Mouse (Mus musculus) fat pad, adult 2 months (tissue): Measurements from ENCODE around the gene Mrln.
"Not testable (repeated sequence)": the region's sequence is repeated elsewhere in the genome, so short reads cannot be mapped to it uniquely, and the experiment has no call there.

Experiments
- DNase-seq: peaks from one replicate; pipeline ENCODE4 v3.0.0-alpha.2; 2011; ENCODE audit warnings: low read depth, low spot score; ENCODE audit errors: extremely low read depth

The Mrln gene

DNA sequence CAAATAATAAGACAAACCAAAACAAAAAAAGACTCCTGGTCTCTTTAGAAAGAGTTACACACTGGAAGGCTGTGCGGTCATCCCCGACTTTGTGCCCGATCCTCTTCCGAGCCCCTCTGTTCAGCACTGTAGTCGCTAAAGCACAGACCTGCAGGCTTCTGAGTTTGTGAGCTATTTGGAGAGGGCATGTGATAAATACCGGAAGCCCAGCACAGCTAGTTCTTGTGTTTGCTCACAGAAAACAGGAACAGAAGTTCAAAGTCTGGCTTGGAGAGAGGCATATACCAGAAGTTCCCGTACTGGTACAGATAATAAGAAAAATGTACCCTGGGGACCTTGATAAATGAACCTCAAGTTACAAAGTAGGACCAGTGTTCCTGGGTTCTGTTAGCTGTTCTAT, 9.2 kb upstream of the Mrln start:
- DNase-seq = no peak

DNA sequence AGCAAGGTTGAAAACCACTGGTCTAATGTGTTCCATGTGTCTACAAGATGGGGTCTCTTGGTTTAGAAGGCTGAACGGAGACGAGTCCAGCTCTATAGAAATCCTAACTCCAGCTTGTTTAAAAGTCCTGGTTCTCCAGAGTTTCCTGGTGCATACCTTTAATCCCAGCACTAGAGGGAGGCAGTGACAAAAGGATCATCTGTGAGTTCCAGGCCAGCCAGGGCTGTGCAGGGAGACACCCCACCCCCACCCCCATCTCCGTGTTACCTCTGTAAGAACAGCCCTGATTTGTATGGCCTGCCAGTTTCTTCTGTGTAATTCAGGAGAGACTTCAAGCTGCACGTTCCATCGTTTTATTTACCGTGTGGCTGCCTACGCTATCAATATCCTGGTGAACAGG, 8.7 kb upstream of the Mrln start:
- DNase-seq = no peak

DNA sequence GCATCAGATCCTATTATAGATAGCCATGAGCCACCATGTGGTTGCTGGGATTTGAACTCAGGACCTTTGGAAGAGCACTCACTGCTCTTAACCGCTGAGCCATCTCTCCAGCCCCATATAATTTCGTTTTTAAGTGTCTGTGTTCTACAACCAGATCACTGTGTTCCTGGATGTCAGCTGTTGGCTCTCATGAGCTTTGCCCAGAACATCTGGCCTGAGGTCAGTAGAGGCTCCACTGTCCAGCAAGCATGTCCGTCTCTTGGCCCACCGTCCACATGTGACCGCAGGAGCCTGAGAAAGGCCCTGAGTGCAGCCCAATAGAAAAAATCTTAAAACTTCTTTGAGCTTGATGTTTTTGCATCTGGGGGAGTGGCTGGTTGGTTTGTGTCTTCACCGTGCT, 7.8 kb upstream of the Mrln start:
- no peak for DNase-seq

DNA sequence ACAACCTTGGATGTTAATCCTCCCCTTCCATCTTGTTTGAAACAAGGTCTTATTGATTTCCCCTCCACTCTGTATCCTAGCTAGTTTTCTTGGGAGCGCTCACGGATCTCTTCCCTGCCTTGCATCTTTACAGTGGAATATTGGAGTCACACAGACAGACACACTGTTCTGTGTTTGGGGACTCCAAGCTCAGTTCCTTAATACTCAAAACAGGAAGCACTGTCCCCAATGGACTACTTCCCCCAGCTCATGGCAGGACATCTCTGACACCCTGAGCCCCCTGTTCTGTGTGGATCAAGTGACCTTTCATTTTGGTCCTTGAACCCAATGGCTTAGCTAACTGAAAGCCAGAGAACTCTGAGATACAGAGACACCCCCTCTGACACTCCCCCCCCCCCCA, 6.9 kb upstream of the Mrln start:
- no peak for DNase-seq

DNA sequence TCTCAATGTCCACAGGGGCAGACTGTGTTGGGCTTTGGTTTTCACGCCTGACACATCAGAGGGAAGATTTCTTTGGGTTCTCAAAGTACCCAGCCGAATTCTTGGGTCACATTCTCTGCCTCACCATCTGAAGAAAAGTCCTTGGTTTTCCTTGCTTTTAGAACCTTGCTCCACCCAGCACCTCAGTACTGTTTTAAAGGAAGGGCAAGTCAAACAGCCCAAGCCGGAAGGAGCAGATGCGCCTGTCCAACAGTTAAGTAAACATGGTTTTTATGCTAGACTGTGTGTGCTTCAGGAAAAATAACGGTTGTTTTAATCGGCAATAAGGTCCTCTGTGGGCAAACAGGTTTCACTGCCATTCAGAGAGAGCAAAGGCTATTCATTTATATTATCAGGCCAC, 6.5 kb upstream of the Mrln start:
- DNase-seq = no peak

DNA sequence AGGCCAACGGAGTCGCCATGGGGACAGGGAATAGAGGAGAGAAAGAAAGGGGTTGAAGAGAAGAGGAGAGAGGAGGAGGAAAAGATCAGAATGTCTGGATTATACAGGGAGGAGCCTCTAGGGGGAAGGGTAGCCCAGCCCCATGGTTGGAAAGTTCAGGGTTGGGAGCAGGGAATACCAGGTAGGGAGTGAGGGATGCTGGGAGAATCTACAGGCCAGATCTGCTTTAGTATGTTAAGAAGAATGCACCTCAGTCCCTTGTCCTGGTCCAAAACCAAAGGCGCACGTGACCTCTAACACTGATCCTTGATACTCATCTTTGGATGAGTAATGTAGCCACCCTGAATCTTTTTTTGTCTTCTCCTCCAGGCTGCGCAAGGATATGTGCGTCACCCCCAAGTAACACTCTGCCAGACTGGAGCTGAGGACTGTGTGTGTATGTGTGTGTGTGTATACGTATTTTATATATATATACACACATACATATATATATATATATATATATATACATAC, 5.5 kb upstream of the Mrln start:
- DNase-seq = no peak

DNA sequence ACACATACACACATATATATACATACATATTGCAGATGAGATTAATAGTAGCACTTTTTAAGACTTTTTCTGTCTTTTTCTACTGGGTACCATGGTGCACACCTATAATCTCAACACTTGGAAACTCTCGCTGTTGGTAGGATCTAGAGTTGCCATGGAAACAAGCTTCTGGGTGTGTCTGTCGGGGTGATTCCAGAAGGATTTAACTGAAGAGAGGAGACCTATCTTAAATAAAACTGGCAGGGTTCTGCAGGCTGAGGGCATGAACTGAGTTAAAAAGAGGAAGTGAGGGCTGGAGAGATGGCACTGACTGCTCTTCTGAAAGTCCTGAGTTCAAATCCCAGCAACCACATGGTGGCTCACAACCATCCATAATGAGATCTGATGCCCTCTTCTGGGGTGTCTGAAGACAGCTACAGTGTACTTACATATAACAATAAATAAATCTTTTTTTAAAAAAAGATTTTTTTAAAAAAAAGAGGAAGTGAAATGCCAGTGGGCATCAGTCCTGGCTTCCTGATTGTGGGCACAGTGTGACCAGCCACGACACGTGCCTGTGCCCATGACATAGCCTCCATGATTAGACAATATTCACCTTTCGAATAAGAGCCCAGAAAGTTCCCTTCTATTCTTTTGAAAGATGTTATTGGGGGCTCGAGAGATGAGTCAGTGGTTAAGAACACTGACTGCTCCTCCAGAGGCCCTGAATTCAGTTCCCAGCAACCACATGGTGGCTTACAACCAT, 4.8 kb upstream of the Mrln start:
- no peak for DNase-seq

DNA sequence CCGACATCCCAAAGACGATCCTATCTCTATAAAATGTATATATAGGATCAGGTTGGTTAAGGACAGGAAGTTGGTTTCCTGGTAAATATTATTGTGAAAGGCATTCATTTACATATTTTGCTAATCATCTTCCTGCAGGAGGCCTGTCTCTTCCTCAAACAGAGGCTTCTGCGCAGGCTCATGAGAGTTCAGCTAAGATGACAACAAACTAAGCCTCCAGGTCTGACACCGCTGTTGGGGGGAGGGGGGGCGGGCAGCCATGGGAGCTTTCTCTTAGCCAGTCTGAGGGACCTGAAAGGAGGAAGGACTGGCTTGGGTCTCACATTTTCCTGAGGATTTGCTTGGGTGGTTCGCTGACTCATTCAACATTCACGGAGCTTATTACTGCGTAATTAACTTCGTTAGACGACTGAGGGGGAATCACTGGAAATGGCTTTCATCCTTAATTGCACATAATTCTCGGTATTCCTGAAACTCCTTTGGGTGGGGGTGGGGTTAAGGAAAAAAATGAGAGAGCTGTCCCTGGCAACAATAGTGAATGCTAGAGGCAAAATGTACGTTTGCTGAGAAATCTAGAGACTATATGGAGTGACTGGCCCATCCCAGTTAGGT, 3.5 kb upstream of the Mrln start:
- no peak for DNase-seq

DNA sequence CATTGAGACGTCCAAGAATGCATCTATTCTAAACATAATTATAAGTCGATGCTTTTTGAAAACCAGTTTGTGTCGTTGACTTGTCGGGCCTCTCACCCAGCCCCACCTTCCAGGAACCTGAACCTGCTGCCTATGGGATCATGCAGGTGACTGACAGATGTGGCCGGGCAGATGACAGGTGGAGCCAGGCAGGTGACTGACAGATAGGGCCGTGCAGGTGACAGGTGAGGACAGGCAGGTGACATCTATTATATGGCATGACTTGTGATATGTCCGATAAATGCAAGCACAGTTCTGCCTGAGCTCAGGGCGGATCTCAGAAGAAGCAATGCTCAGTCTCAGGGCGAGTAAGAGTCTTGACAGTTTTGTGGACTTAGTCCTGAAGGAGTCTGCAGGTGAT, 6.8 kb downstream of the Mrln start:
- DNase-seq = no peak

DNA sequence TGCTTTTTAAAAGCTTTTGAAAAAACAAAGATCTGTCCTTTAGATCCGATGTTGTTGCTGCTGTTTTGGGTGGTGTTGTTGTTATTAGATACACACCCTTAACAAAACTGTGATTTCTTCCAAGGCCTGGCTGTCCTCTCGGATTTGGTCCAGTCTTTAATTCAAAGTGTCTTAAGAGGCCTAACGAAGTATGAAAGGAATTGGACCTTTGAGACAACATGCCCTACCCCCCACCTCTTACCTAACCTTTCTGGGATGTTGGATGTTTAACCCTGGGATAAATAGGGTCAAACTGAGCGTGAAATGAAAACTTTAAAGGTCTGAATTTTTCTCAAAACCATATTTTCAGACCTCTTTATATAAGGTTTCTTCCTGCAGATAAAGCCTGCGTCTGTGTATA, 16.5 kb downstream of the Mrln start:
- DNase-seq = no peak

DNA sequence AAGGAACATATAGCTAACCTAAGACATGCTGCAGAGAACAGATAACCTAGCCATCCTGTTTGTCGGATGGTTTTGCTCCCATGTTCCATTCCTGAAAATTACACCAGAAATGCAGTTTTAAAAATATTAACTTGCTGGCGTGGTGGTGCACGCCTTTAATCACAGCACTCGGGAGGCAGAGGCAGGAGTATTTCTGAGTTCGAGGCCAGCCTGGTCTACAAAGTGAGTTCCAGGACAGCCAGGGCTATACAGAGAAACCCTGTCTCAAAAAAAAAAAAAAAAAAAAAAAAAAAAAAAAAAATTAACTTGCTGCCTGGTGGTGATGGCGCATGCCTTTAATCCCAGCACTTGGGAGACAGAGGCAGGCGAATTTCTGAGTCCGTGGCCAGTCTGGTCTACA, 17.8 kb downstream of the Mrln start:
- not testable (repeated sequence) for DNase-seq

DNA sequence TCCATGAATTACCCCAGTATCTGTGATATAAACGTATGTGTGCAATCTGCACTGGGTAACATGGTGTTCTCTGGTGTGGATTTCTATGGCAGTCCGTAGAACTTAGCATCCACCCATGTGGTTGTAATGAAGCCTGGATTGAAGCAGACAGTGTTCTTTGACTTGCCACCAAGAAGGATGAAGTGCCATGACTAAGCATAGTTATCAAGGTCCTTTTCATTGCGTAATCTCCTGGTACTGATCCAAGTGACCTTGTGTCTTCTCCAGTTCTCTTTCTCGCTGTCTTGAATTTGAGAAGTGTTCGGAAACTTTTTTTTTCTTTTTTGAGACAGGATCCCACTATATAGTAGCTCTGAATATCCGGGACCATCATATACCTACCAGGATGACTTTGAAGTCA, 20.1 kb downstream of the Mrln start:
- DNase-seq = no peak

DNA sequence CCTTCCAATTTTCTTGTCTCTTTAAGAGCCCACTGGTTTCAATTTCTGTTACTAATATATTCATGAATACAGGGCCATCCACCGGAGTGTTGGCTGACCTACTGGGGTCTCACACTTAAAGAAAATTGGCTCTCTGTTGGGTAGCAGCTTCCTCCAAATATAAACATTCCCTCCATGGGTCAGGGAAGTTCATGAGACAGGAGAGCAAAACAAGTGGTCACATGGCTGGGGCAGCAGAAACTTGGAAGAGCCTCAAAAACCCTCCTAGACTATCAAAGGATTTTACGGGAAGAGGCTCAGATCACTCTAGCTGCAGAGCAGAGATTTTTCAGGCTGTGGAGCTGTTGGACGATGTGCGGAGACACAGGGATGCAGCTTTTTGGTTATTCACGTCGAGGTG, 21.3 kb downstream of the Mrln start:
- no peak for DNase-seq

DNA sequence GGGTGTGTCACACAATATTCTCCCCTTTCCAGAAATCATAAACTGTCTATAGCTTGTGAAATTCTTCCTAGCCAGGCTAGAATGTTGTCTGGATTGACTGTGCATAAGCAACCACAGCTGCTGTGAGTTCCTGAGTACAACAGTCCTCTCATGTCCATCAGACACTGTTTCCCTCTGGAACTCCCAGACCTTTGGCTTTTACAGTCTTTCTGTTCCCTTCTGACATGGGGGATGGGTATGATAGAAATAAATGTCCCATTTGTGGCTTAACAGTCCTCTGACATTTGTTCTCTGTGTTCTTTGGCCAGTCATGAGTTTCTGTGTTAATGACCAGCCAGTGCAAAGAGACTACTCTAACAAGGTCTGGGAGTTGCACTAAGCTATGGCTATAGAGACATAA, 22.1 kb downstream of the Mrln start:
- DNase-seq = no peak

DNA sequence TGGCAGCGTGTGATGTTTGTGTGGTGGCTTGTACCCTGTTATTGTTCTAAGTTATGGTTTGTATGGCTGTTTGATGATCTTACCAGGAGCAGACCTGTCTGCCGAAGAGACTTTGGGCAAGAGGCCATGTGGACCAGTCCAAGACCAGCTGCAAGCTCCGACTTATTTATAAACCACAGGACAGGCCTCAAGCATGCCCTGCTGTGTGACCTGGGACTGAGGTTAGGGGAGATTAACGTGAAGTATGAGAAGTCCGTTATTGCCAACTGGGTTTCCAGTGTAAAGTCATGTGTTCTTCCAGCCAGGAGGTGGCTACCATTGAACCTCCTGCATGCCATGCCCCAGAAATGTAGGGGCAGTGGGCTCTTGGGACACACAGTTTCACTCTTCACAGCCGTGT, 25.9 kb downstream of the Mrln start:
- peak; percentile 40 for DNase-seq

DNA sequence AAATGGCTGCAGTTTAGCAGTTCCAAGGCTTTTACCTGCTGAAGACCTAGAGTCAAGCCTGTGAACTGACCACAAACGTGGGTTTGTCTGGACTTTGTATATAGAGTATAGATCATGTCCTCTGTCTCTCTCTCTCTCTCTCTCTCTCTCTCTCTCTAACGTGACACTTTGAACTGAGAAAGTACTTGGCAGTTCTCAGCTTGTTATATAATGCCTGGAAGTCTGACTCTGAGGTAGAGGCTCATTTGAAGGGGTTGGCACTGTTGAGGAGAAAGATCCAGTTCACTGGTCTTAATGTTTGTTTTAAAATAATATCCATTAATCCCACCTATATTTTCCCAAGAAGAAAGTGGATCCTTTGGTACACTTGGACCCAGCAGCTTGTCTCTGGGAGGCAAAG, 33.5 kb downstream of the Mrln start:
- DNase-seq = no peak

DNA sequence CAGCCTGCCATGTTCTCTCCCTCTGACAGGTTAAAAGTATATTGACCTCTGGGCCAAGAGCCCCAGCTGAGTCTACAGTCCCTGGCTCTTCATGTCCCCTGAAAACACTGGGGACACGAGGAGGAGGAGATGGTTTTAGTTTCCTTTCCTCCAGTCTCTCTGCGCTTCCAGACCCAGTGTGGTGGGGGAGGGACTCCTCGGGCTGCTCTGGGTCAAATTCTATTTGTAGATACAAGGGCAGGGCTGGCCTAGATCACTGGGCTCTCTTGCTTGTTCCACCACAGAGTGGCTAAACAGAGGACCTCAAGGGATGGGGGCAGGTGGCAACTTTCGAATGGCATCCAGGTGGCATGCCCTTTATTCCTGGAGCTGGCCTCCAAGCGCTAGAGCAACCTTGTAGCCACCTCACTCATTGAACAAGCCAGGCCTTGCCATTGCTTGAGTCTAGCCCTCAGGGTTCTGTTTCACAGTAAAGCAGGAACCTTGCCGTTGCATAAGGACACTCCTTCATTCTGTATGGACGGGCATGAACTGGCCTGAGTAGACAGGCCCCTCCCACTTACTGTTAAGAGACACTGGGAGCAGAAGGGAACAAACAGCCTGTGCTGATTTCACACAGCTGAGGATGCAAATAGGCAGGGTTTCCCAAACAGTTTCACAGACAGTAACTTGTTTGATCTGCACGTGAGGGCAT, 38.4 kb downstream of the Mrln start:
- DNase-seq = peak; percentile 92

DNA sequence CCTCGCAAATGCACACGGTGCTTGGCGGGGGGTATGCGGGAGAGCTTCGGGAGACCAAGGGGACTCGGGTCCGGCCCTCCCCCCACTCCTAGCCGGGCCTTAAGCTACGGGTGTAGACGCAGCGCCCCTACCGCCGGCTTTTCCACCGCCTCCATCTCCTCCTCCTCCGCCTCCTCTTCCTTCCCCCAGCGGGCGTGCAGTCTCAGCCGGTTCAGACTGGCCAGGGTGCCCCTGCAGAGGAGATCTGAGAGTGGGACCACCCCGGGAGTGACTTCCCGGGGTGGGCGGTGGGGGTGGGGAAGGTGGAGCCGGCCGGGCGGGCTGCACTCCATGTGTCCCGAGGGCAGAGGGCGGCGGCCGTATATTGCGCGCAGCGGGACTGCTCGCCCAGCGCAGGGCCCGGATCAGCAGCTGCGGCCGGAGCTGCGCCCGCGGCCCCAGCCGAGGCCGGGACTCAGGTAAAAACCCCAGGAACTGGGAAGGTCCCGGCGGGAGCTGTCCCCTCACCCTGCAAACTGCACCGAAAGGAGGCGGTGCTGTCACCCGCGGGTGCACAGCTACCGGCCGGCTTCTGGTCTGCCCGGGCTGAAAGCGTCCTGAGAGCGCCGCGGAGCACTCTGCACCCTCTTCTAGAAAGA, 40.6 kb downstream of the Mrln start, which contains the start of gene Slc16a9:
TSS of gene Slc16a9 (plus strand) at position 180 of the 638 bp plus-strand sequence.
- no peak for DNase-seq

DNA sequence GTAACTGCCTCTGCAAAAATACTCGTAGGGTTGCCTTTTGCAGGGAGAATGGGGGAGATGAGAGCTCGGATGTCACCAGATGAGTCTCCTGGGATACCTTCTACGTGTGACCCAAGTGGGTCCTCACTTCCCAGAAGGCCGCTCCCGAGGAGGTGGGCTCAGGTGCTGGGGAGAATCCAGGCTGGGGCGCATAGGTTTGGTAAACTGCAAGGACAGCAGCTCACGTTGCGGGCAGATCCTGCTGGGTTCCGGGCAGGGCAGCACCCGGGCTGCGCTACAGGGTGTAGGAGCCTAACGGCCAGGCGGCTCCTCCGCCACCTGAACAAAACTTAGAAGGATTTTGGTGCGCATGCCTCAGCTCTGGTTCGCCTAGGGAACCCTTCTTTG, 41.1 kb downstream of the Mrln start:
- DNase-seq = no peak

DNA sequence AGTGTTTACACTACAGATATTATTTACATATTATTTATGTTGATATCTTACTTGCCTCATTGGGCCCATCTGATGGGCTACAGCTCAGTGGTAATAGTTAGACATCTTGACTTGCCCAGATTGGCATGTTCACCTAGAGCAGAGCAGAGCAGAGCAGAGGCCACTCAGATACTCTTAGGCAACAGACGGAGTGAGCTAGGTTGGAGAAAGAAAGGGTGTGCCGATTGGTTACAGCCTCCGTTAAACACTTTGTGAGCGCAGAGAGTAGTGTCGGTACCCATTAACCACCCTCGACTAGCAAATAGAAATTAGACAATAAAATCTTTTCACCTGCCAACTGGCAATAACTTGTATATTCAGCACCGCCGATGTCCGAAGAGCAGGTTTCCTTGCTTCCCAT, 41.6 kb downstream of the Mrln start:
- no peak for DNase-seq

DNA sequence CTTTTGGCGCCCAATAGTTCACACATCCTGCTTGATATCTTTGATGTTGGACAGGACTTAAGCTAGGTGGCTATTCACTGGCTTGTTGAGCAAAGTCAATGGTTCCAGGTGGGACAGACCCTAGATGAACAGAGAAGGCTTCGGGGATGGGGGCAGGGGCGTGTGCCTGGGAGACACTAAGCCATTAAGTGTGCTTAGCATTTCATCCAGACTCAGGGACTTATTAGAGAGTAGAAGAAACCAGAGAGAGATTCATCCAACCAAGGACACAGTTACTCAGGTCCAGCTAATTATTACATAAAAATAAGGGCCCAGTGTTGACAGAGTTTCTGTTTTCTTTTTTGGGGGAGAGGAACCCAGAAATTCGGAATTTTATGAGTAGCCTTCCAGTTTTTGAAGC, 45.9 kb downstream of the Mrln start:
- DNase-seq = no peak

DNA sequence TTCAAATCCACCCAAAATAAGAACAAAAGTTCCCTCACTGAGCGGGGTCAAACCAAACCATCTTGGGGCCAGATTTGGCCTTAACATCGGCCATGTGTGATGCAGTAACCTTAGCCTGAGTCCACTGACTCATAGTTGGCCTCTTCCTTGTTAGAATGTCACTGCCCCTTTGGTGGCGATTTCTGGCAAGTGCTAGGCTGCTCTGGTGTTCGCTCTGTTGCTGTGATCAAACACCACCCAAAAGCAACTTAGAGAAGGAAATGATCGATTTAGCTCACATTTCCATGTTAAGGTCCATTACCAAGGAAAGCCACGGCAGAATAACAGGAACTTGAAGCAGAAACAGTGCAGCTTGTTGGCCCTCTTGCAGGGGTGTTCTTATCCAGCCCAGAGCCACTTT, 46.3 kb downstream of the Mrln start:
- no peak for DNase-seq
